ENCODE assay signal across 8 mouse cellular contexts in genomic region chr9:118924554-118925085, GRCm38 (mm10). TPM values are rescaled to one million over a fixed set of nuclear protein-coding genes. Genes with fewer than 3 reads are reported as not detected.
DNase-seq lines count a peak whose midpoint lies in the region; ATAC-seq lines count a peak whose summit lies in the region.

No protein-coding gene starts in this region.

- peak overlapping the region; percentile 85 for H3K9ac ChIP-seq in heart, embryonic 13.5 days
- peak overlapping the region; percentile 61 for H3K9ac ChIP-seq in midbrain, embryonic 11.5 days (ENCODE audit: low read length)

- 21% methylated on average over 16 of the region's 16 CpGs for WGBS in heart, embryonic 13.5 days
- 9% methylated on average over 16 of the region's 16 CpGs for WGBS in hindbrain, embryonic 10.5 days
- WGBS in midbrain, embryonic 11.5 days: 11% methylated on average over 16 of the region's 16 CpGs

- DNase-seq in heart, postnatal 25 days (ENCODE audit: low spot score): no peak
- DNase-seq in ZHBTc4 (ENCODE audit: low read depth, low spot score) (peak; percentile 36), adipocyte (ENCODE audit: low spot score) (no peak)
- DNase-seq in hindbrain, embryonic 10.5 days (ENCODE audit: low spot score): peak; percentile 23
- peak; percentile 90 for DNase-seq in midbrain, embryonic 11.5 days (ENCODE audit: low spot score, missing footprints)
- DNase-seq in left cerebral cortex, postnatal 36 days (ENCODE audit: low spot score in 2 of 2): no peak
- DNase-seq in gastrocnemius, postnatal 4 days (ENCODE audit: low spot score in 2 of 2): no peak

- peak overlapping the region; percentile 85 for H3K4me3 ChIP-seq in heart, embryonic 13.5 days
- peak overlapping the region; percentile 75 for H3K4me3 ChIP-seq in hindbrain, embryonic 10.5 days
- H3K4me3 ChIP-seq in midbrain, embryonic 11.5 days (ENCODE audit: low read depth, low read length): peak overlapping the region; percentile 63

- no peaks in the 10 kb centered on the region for H3K9me3 ChIP-seq in heart, embryonic 13.5 days
- no peaks in the 10 kb centered on the region for H3K9me3 ChIP-seq in hindbrain, embryonic 10.5 days
- H3K9me3 ChIP-seq in midbrain, embryonic 11.5 days (ENCODE audit: control insufficient read depth, low read length): no peaks in the 10 kb centered on the region

- peaks cover 3% of the 10 kb centered on the region; the same call in 1 of the 2 replicates for H3K27me3 ChIP-seq in heart, embryonic 13.5 days (replicated peaks)
- H3K27me3 ChIP-seq in hindbrain, embryonic 10.5 days (ENCODE audit: insufficient read depth, poor library complexity, severe bottlenecking): peaks cover 32% of the 10 kb centered on the region
- H3K27me3 ChIP-seq in midbrain, embryonic 11.5 days (ENCODE audit: control insufficient read depth, insufficient read depth, low read length): no peaks in the 10 kb centered on the region; the same call in 1 of the 2 replicates

- ATAC-seq in heart, embryonic 13.5 days (ENCODE audit: extremely low read depth, insufficient number of reproducible peaks, low FRiP score, low TSS enrichment): no peak
- no peak for ATAC-seq in midbrain, embryonic 11.5 days (ENCODE audit: low FRiP score)

- peak overlapping the region; percentile 69; the same call in 1 of the 2 replicates for H3K27ac ChIP-seq in heart, embryonic 13.5 days (replicated peaks)
- H3K27ac ChIP-seq in hindbrain, embryonic 10.5 days: peak overlapping the region; percentile 90
- no peak overlapping the region for H3K27ac ChIP-seq in midbrain, embryonic 11.5 days (ENCODE audit: low read depth, low read length)

- peak overlapping the region; percentile 100 for H3K4me2 ChIP-seq in heart, embryonic 13.5 days
- H3K4me2 ChIP-seq in midbrain, embryonic 11.5 days: peak overlapping the region; percentile 97

- peaks cover 40% of the 10 kb centered on the region for H3K4me1 ChIP-seq in heart, embryonic 13.5 days
- peaks cover 44% of the 10 kb centered on the region for H3K4me1 ChIP-seq in hindbrain, embryonic 10.5 days (replicated peaks)
- H3K4me1 ChIP-seq in midbrain, embryonic 11.5 days (ENCODE audit: control insufficient read depth, insufficient read depth, low read length): peaks cover 17% of the 10 kb centered on the region; the same call in 1 of the 2 replicates

- H3K36me3 ChIP-seq in heart, embryonic 13.5 days: peaks cover under 1% of the 10 kb centered on the region; the same call in 1 of the 2 replicates
- no peaks in the 10 kb centered on the region for H3K36me3 ChIP-seq in hindbrain, embryonic 10.5 days
- no peaks in the 10 kb centered on the region for H3K36me3 ChIP-seq in midbrain, embryonic 11.5 days (ENCODE audit: control insufficient read depth, insufficient read depth, low read length)

- intact Hi-C loops in heart, postnatal 25 days (cut with DNase I): loop anchor here (5.0 kb wide), 1 partner anchor 53 kb away; no protein-coding TSS in a partner anchor
- intact Hi-C loops in left cerebral cortex, postnatal 36 days (cut with DNase I): loop anchor here (5.0 to 10.0 kb wide), 3 partner anchors 53 to 420 kb away; partner anchors contain the start of gene Myd88

RNA-seq across cellular contexts. Expression of gene Ctdspl, which starts 1.6 kb away (rescaled TPM):
- 6.8 and 8.2 TPM in 2 replicates for polyA plus RNA-seq in heart, embryonic 13.5 days (2015; fragmentation: Nextera tagmentation; extraction: Ambion mirVana)
- total RNA-seq in heart, postnatal 25 days (2021): 10 to 100 TPM; 10.1 to 12.7 TPM
- 6.8 and 8.3 TPM in 2 replicates for polyA plus RNA-seq in hindbrain, embryonic 10.5 days (2016; fragmentation: Nextera tagmentation; extraction: Ambion mirVana)
- 4.9 and 5.5 TPM in 2 replicates for polyA plus RNA-seq in midbrain, embryonic 11.5 days (2014; fragmentation: Nextera tagmentation; extraction: Ambion mirVana)
- total RNA-seq in left cerebral cortex, postnatal 36 days (2021): 10 to 100 TPM; 34.4 to 38.3 TPM
- 10 to 100 TPM; 21.0 TPM for total RNA-seq in gastrocnemius, postnatal 4 days (2021)

Comparison
In these comparisons a context has a peak if more than half of its experiments do, and no peak if none do; other contexts are left out.
1. DNase-seq: peak in ZHBTc4 (single experiment), hindbrain, embryonic 10.5 days (single experiment) and midbrain, embryonic 11.5 days (single experiment); none in heart, postnatal 25 days (single experiment), left cerebral cortex, postnatal 36 days (0 of 2), adipocyte (single experiment) and gastrocnemius, postnatal 4 days (0 of 2).
2. Peak in every context shown above with its lines, with median percentiles within 50 percentile points of each other: H3K4me3 ChIP-seq.